Mouse (Mus musculus): ENCODE data around the gene Ubc. TPM values are rescaled to one million over a fixed set of nuclear protein-coding genes. Genes with fewer than 3 reads are reported as not detected.
A peak's percentile ranks its signal among the peaks of the same experiment; 100 is the strongest.
"Not testable (repeated sequence)": the region's sequence is repeated elsewhere in the genome, so short reads cannot be mapped to it uniquely, and the experiment has no call there.

The Ubc gene
- 100 to 1,000 TPM; 754 to 818 TPM for total RNA-seq (2021)
- long read RNA-seq, transcript Ubc-202 (2 exons, 2,618 nt) = major isoform, 189 of 453 reads
- long read RNA-seq, partial matches to known transcripts = 187 of 453 reads
- long read RNA-seq, other reads (novel, unspliced or antisense) = 77 of 453 reads

DNA sequence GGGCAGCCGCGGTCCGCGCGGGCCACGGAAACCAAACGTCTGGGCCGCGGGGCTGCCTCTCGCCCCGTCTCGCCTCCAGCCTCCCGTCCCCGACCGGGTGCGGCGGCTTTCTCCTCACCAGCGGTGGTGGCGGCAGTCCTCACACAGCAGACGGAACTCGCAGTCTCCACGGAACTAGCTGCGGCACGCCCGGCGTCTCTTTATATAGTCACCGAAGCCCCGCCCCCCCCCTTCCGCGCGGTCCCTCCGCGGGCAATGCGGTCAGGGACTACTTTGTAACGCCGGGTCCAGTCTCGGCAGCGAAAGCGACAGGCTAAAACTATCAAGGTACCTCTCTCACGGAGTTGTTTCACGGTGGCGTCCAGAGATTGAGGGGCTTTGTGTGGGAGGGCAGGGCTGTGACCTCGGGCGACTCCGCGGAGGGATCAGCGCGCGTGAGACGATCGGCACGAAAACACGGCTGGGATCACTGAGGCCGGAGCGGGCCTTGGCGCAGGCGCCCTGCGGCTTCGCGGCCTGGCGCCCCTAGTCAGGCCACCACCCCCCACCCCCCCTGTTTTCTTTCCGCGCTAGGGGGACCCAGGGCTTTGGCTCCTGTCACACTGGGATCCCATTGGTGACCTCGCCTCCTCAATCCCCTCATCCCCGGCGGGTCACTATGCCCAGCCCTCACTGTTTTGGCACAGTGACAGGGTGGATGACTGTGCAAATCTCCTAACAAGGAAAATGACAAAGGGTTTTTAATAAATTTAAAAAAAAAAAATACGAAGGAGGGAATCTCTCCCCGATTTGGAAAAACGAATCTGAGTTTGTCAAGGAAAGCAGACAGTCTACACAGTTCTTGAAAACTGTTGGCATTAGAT is at the start of gene Ubc:
Gene Ubc, minus strand, starts transcription at position 624 of the 863 bp plus-strand sequence.
- peak; percentile 76 to 92 for DNase-seq (ENCODE audit: low spot score in 2 of 2)

DNA sequence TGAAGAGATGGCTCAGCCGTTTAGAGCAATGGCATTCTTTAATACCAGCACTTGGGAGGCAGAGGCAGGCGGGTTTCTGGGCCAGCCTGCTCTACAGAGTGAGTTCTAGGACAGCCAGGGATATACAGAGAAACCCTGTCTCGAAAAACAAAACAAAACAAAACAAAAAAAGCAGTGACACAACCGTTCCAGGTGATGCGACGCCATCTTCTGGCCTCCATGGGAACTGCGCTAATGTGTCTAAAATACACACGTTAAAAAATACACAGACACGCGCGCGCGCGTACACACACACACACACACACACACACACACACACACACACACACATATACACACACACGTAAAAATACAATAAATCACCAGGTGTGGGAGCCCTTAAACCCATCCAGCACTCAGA is 44.3 kb upstream of the Ubc start:
- not testable (repeated sequence) for DNase-seq (ENCODE audit: low spot score in 2 of 2)

DNA sequence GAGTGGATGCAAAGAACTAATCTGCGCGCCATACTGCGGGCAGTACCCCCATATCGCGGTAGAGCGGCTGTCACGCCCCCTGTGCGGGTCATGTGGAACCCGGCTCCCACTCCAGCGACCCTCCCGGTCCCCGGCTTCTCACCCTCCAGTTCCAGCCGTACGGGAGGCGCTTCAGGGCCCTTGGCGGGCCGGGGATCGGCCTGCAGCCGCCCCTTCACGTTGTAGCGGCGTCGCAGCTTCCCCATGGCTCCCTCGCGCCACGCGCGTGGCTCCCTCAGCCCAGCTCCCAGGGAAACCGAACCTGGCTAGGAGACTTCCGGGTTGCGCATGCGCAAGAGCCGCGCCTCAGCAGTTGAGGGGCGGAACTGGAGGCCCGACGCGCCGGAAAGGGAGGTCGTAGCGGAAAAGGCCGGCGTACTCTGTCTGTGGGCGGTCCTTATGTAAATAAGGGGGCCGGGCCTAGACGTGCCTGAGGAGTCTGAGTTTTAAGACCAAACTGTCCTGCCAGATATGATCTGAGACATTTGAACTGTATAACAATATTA is 43.9 kb upstream of the Ubc start, which contains the start of gene Dhx37:
Gene Dhx37, minus strand, starts transcription at position 329 of the 545 bp plus-strand sequence.
- DNase-seq (ENCODE audit: low spot score in 2 of 2) = peak; percentile 91 to 94

DNA sequence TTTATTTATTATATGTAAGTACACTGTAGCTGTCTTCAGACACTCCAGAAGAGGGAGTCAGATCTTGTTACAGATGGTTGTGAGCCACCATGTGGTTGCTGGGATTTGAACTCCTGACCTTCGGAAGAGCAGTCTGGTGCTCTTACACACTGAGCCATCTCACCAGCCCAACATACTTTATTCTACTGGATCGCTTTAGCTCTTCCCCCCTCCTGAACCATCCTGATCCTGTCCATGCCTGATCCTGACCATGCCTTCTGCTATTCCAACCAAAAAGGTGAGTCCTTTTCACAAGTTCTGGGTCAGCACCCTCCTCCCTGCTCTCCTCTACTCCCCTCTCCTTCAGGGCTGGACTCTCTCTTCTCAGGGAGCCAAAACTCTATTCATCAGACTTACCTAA is 42.3 kb upstream of the Ubc start:
- not testable (repeated sequence) for DNase-seq (ENCODE audit: low spot score in 2 of 2)

DNA sequence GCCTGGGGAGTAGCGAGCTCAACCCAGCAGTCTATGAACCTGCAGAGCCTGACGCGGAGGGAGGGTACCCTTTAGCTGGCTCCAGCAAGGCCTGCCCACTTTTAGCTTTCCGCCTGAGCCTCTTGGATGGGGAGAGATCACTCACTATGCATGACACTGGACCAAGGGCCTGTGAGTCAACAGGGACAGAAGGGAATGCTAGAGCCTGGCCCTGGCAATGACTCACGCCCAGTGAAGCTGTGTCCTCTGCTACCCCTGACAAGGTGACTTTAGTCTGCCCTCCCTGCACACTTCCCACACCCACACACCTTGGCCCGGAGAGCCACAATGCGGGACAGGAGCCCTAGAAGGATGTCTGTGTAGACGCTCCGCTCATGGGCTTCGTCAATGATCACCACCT is 36.3 kb upstream of the Ubc start:
- no peak for DNase-seq (ENCODE audit: low spot score in 2 of 2)

DNA sequence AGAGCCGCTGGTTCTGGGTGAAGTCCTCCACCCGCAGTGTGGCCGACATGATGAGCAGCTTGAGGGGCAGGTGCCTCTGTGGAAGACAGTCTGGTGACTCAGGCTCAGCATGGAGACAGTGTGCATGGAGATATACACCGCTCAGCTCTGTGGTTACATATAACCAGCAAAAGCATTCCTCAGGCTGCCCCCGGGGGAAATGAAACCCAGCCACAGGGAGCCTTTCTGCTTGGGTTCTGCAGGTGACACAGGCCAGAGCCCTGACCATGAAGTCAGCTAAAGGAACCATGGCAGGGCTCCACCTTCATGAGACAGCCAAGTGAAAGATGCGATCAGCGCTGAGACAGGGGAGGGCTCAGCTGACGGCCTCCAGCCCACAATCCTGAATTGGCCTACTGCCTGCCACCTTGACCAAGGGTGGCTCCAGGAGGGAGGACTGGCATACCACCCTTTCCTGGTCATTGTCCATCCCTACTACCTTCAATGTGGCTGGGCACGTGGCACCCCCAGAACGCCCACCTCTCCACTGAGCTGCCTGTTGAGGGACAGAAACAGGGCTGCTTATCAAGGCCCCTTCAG is 35.8 kb upstream of the Ubc start:
- DNase-seq (ENCODE audit: low spot score in 2 of 2) = no peak

DNA sequence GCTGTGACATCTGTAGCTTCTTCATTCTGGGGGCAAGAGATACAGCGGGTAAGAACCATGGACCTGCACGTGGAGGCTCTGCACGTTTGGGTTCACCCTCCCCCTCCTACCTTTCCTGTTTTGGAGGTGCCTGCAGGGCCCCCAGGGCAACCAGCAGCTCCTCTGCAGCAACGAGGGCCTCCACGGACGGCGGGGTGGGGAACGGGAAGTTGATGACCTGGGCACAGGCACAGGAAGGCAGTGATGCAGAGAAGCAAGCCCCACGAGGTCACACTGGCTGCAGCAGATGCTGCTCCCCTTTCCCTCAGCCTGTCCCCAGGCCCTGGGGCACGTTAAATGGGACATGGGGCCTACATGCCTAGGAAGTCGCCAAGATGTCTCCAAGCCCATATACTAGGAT is 29.1 kb upstream of the Ubc start:
- no peak for DNase-seq (ENCODE audit: low spot score in 2 of 2)

DNA sequence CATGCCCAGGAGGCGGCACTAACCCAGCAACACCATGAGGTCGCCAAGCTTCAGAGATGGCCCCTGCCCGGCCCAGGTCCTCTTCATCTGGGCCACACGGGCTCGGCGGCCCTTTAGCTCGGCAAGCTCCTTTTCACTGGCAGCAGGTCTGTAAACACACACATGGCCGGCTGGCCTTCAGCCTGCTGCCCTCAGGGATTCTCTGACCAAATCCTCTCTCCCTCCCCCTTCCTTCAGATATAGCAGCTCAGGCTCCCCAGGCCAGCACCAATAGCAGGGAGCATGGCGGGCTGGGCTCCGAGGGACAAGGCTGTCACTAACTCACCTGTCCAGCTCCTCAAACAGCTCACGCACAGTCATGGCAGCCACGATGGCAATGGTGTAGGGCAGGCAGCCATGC is 28.6 kb upstream of the Ubc start:
- no peak for DNase-seq (ENCODE audit: low spot score in 2 of 2)

DNA sequence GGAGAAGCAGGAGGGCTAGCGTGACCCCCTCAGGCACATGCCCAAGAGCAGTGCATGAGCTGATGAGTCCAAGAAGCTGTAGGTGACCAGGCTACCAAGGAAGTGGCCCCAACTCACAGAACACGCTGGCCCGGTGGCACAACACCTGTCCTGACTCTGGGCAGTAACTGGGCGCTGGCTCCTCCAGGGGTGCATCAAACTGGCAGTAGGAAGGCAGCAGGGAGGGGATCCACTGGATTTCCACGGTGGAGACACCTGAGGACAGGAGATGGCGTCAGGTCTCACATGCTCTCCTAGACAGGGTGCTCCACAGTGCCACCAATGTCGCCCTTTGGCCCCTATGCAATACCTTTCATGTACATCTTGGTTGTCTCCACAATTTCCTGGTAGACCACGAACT is 26.2 kb upstream of the Ubc start:
- DNase-seq (ENCODE audit: low spot score in 2 of 2) = no peak

DNA sequence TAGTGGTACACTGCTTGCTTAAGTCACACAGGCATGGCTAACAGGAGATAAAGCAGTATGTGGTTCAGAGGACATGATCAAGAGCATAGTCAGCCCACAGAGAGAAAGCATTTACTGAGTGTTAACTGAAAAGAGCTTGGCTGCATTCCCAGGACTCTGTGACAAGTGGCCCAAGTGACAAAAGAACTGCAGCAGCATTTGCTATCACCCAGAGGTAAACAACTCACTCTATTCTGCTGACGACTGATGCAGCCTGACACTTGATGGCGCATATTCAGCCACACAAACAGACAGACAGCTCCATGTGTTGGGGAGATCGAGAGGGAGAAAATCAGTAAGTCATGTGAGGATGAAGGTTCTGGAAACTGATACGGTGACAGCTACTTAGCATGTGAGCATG is 23.8 kb upstream of the Ubc start:
- DNase-seq (ENCODE audit: low spot score in 2 of 2) = peak in 1 of 2 experiments; percentile 17

DNA sequence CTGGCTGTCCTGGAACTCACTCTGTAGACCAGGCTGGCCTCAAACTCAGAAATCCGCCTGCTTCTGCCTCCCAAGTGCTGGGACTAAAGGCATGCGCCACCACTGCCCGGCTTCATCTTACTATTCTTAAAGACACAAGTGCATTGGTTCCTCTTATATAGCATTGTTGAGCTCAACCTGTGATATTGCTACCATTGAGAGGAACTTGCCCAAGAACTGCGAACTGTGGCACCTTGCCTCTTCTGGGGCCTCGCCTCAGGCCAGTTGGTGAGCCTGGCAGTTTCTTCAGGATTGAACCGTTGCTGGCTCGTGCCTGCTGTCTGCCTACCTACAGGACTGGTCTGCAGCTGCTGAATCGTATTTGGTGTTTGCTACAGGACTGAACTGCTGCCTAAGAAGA is 22.5 kb upstream of the Ubc start:
- DNase-seq (ENCODE audit: low spot score in 2 of 2) = not testable (repeated sequence)

DNA sequence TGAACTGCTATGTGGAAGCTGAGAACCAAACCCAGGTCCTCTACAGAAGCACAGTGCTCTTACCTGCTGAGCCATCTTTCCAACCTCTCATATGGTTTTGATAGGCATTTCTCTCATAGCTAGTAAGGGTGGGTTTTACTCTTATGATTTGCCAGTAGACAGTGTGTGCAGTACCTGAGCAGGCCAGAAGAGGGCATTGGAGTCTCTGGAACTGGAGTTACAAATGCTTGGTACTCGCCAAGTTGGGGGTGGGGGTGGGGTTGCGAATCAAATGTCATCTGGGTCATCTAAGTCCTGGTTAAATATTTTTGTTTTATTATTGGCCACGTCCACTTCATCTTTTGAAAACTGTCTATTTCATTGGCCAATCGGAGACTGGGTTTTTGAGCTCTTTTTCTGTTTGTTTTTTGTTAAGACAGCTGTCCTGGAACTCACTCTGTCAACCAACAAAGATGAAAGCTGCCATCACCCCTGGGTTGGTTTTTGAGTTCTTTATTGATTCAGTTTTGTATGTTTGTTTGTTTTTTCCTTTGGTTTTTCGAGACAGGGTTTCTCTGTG is 22.0 kb upstream of the Ubc start:
- DNase-seq (ENCODE audit: low spot score in 2 of 2) = peak in 1 of 2 experiments; percentile 88

DNA sequence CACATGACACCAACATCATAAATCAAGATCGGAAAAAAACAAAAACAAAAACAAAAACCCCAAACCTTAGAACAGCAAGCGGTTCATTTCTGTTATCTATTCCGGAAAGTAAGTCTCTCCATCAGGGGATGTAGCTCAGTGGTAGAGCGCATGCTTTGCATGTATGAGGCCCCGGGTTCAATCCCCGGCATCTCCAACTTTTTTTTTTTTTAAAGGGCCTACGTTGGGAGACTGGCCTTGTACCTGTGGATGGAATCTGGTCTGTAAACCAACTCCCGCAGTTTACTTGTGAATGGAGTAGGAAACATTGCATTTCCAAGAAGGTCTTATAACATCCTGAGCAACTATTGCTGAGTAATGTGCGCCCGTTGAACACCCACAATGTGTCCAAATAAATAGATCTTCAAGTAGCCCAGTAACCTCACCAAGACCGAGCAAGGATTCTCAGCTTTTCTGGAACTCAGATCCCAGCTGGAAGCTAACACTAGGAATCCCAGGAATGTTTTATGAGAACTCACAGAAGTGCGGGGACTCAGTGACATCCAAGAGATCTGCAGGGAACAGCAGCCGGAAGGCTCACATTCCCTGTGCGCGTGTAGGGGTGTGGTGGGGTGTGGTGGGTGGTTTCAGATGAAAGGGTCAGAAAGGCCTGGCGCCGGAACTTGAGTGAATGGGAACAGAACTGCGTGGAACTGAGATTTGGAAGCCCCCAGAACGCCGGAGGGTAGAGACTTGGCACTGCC is 19.5 kb upstream of the Ubc start:
- peak in 1 of 2 experiments; percentile 74 for DNase-seq (ENCODE audit: low spot score in 2 of 2)

DNA sequence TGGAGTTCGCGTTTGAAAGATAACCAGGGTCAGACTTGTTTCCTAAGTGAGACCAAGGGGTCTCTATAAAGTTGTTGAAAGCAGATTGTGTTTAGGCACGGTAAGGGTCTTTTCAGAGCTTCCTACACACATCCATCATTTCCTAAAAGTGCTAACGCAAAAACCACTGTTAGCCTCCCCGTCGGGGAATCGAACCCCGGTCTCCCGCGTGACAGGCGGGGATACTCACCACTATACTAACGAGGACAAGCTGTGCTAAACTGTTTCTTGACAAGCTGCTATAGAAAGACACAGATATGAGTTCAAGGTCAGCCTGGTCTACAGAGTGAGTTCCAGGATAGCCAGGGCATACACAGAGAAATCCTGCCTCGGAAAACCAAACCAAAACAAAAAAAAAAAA is 18.8 kb upstream of the Ubc start:
- peak; percentile 84 to 94 for DNase-seq (ENCODE audit: low spot score in 2 of 2)

DNA sequence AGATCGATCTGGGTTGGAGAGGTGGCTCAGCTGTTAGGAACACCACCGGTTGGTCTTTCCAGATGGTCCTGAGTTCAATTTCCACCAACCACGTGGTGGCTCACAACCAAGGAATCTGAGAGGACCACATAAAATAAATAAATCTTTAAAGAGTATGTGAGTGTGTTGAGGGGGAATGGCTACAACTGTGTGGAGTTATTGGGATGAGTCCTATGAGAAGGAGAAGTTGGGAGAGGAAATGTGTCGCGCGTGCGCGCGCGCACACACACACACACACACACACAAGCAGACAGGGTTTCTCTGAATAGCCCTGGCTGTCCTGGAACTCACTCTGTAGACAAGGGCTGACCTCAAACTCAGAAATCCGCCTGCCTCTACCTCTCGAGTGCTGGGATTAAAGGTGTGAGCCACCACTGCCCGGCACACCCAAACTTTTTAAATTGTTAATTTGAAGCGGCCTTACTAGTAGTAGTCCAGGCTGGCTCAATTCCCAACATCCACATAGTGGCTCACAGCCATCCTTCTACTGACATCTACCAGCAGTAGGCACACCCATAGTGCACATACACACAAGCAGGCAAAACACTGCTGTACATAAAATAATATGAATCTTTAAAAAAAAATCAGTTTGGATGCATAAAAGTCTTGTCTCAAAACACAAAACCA is 18.0 kb upstream of the Ubc start:
- DNase-seq (ENCODE audit: low spot score in 2 of 2) = peak in 1 of 2 experiments; percentile 37

DNA sequence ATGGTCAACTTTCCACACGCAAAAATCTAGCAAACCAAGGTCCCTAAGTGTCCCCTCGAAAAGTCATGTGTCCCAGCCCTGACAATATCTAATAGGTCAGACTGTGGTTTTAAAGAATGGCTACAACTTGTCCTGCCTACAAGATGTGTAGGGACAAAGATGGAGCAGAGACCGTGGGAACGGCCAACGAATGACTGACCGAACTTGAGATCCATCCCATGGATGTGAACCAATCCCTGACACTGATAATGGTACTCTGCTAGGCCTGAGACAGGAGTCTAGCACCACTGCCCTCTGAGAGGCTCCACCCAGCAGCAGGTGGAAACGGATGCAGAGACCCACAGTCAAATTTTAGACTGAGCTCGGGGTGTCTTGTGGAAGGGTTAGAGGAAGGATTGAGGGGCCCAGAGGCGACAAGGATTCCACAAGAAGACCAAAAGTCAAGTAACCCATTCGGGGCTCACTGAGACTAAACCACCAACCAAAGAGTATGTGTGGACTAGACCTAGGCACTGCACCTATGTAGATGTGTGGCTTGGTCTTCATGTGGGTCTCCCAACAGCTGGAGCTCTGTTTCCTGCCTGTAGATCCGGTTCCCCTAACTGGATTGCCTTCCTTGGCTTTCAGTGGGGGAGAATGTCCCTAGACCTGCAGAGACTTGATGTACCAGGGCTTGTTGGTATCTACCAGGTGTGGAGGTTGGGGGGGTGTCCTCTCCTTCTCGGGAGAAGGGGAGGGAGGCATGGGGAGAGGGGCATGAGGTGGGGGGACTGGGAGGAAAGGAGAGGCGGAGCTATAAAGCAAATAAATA is 17.2 kb upstream of the Ubc start:
- no peak for DNase-seq (ENCODE audit: low spot score in 2 of 2)

DNA sequence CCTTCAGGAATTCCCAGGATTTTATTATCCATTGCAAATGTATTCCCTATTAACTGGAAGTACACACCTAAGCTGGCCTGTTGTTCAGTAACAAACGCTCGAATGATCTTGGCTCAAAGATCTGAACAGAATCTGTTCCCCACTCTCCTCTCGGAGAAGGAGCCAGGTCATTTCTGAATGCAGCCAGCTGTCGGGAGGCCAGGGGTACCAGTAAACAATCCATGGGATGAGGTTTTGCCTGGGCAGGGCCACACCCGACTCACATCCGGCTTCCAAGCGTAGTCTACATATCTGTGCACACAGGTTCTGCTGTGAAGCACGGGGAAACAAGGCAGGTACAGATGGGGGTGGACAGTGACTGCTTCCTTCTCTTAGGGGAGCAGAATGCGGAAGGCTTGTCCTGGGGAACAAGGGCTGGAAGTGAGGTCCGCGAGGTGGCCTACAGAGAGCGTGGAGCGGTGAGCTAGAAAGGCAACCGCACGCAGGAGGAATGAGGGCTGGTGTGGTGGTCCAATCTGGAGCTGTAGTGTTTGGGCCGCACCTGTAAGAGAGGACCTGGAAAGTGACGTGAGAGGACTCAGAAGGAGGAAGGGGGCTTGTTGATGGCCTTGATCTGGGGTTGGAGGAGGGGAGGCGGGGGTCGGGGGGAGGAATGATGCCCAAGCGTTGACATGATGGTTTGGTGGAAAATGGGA is 16.5 kb upstream of the Ubc start:
- peak in 1 of 2 experiments; percentile 67 for DNase-seq (ENCODE audit: low spot score in 2 of 2)

DNA sequence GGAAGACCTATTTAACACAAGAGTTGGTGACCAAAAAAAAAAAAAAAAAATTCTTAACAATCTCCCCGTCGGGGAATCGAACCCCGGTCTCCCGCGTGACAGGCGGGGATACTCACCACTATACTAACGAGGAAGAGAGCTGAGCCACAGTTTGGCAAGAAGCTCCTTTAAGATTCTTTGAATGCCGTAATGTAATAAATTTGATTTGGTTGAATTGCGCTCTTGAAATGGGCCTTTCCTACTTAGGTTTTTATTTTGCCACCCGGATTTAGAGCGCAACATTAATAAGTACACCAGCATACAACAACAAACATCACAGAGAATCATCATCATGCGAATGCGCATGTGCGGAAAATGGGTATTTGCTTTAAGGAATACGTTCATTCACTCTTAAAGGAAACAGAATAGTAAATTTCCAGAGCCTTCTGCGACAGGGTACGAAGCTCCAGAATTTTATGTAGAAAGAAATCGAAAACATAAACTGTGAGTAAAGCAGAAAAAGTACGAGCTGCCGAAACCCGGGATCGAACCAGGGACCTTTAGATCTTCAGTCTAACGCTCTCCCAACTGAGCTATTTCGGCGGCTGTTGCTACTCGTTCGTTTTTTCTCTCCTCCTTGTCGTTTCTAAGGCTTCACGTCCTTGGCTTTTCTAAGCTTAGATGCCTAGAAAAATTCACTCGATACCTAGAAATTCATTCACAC is 15.7 kb upstream of the Ubc start:
- DNase-seq (ENCODE audit: low spot score in 2 of 2) = peak; percentile 80 to 96
